Mouse (Mus musculus) bone marrow, adult 2 months (tissue): ENCODE measurements around the gene Tmem107.

Experiments used
- CTCF ChIP-seq: fragments of 200-500 bp; IDR thresholded peaks from 2 replicates; pipeline ENCODE4 v1.5.1; 2011; ENCODE audit warnings: low read length, control low read depth; ENCODE audit not compliant: control insufficient read depth, insufficient read depth
- POLR2A ChIP-seq: fragments of 200-500 bp; IDR thresholded peaks from 2 replicates; pipeline ENCODE4 v1.6.1; 2011; ENCODE audit warnings: low read depth, mild to moderate bottlenecking, control low read depth, low read length, borderline replicate concordance; ENCODE audit not compliant: control insufficient read depth

- TF ChIP-seq POLR2A (no peak), CTCF (no peak)
Measured at GRCm38 (mm10) chr11:69092871-69093270, 22.3 kb downstream of the Tmem107 start.
